Mouse (Mus musculus) monocyte, adult 2 months (primary cell): Measurements from ENCODE around the gene Pck1.

Experiments used
- DNase-seq, 2 experiments: peaks; one replicate each; pipeline ENCODE4 v3.0.0; 2022; ENCODE audit warnings: low spot score in 2 of 2, low read depth in 1 of 2

Pck1 gene

DNA sequence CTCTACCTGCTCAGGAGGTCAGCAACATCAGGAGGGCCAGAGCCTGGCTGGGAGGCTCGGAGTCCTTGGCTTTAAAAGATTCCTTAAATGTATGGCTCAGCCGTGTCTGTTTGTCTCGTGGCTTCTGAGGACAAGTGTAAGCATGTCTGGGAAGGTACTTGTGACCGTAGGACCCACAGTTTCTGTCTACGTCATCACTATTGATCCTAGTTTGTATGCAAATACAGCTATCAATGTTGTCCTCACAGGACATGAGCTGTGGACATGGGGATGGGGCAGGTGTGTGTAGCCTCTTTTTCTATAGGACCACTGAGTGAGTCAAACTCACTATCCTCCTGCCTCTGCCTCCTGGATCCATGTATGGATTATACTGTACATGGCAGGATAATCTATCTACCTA lies 4.8 kb upstream of the Pck1 start:
- no peak for DNase-seq

DNA sequence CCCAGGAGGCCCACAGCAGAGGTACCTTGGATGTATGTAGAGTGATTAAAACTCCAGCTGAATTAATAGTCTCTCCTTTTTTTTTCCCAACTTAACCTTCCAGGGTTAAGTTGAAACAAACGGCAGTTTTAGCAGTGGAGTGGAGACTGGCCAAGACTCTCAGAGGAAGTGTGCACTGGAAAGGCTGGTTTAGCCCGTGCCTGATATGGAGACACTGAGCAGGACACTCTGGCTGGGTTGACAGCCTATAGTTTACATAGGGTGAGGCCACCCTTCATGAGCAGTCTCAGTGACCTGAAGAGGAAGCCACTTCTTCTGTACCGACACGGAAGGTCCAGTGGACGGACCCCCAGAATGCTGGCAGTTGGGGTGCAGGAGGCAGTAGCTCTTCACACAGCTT lies 1.5 kb upstream of the Pck1 start:
- no peak for DNase-seq

DNA sequence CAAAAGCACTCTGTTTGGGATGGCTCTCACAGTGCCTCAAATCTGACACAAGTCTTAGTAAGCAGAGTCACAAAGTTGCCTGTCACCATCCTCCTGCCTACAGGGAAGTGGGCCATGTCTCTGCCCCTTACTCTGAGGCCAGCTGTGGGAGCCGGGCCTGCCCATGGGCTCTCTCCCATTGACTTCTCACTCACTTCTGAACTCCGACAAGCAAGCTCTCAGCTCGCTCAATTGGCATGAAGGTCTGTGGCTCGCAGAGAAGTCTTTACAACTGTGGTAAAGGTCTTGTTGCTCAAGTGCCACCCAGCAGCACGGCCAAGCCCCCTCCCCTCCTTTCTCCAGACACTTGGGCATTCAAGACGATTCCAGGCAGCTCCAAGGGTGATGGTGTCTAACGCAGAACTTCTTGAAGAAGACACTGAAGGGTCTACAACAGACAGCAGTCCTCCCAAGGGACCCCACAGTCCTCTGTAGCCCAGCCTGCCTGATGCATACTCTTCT lies 1.0 kb upstream of the Pck1 start:
- DNase-seq = no peak

DNA sequence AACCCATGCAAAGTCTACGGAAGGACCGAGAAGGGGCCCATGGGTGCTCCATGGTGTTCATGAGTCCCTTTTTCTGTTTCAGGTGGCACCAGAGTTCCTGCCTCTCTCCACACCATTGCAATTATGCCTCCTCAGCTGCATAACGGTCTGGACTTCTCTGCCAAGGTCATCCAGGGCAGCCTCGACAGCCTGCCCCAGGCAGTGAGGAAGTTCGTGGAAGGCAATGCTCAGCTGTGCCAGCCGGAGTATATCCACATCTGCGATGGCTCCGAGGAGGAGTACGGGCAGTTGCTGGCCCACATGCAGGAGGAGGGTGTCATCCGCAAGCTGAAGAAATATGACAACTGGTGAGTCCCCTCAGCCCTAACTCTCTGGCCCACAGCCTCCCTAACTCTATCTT lies 418 bp downstream of the Pck1 start:
- DNase-seq = no peak

DNA sequence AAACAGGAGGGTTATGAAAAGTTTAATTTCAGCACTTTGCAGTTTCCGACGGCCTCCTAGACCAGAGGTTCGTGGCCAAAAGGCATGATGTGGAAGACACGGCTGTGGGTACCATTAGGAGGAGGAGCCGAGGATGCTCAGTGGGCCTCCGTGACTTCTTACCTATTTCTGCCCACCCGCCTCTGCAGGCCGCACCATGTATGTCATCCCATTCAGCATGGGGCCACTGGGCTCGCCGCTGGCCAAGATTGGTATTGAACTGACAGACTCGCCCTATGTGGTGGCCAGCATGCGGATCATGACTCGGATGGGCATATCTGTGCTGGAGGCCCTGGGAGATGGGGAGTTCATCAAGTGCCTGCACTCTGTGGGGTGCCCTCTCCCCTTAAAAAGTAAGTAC lies 1.7 kb downstream of the Pck1 start:
- no peak for DNase-seq

DNA sequence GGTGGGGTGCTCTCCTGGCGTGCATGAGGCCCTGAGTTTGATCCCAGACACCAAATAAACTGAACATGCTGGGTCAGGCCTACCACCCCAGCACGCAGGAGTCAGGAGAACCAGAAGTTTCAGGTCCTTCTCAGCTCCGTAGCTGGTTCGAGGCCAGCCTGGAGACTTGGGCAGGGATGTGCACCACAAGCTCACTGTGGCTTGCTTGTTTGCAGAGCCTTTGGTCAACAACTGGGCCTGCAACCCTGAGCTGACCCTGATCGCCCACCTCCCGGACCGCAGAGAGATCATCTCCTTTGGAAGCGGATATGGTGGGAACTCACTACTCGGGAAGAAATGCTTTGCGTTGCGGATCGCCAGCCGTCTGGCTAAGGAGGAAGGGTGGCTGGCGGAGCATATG lies 2.1 kb downstream of the Pck1 start:
- DNase-seq = no peak

DNA sequence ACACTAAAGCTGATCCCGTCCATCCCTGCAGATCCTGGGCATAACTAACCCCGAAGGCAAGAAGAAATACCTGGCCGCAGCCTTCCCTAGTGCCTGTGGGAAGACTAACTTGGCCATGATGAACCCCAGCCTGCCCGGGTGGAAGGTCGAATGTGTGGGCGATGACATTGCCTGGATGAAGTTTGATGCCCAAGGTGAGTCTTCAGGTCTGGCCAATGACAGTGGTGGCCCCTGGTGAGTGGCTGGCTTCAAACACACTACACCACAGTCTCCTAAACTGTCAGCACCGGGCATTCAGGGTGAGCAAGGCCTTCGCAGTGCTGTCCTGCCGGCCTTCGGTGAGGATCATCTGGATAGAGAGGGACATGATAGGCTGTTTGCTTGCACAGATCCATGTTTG lies 3.1 kb downstream of the Pck1 start:
- no peak for DNase-seq

DNA sequence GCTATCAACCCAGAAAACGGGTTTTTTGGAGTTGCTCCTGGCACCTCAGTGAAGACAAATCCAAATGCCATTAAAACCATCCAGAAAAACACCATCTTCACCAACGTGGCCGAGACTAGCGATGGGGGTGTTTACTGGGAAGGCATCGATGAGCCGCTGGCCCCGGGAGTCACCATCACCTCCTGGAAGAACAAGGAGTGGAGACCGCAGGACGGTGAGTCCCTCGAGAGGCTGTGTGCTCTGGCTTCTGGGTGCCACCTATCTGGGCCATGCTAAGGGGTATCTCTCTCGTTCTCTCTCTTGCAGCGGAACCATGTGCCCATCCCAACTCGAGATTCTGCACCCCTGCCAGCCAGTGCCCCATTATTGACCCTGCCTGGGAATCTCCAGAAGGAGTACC lies 4.1 kb downstream of the Pck1 start:
- no peak for DNase-seq

DNA sequence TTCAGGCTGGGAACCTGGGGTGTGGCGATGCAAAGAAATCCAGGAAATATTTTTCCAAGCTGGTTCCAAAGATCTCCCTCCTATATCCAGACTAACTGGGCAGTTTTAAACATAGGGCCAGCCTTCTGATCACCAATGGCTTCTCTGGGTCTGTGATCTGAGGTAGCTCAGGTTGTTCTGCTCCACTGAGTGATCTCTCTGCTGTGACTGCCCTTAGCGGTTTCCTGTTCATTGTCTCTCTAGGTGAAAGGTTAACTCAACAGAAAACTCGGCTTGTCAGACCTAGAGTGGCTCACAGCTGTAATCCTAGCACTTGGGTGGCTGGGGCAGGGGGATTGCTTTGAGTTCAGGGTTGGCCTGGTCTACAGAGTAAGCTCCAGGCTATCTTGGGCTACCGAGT lies 4.5 kb downstream of the Pck1 start:
- DNase-seq = no peak

DNA sequence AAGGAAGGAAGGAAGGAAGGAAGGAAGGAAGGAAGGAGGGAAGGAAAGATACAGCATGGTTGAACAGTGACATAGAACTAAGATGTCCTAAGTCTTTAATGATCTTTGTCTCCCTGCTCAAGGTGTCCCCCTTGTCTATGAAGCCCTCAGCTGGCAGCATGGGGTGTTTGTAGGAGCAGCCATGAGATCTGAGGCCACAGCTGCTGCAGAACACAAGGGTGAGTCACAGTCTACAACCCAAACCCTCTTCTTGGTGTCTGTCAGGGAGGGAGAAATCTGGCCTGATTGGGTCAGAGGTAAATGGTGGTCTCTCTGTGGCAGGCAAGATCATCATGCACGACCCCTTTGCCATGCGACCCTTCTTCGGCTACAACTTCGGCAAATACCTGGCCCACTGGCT lies 5.0 kb downstream of the Pck1 start:
- DNase-seq = no peak

DNA sequence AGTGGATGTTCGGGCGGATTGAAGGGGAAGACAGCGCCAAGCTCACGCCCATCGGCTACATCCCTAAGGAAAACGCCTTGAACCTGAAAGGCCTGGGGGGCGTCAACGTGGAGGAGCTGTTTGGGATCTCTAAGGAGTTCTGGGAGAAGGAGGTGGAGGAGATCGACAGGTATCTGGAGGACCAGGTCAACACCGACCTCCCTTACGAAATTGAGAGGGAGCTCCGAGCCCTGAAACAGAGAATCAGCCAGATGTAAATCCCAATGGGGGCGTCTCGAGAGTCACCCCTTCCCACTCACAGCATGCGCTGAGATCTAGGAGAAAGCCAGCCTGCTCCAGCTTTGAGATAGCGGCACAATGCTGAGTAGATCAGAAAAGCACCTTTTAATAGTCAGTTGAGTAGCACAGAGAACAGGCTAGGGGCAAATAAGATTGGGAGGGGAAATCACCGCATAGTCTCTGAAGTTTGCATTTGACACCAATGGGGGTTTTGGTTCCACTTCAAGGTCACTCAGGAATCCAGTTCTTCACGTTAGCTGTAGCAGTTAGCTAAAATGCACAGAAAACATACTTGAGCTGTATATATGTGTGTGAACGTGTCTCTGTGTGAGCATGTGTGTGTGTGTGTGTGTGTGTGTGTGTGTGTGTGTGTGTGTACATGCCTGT lies 5.7 kb downstream of the Pck1 start:
- DNase-seq = no peak

DNA sequence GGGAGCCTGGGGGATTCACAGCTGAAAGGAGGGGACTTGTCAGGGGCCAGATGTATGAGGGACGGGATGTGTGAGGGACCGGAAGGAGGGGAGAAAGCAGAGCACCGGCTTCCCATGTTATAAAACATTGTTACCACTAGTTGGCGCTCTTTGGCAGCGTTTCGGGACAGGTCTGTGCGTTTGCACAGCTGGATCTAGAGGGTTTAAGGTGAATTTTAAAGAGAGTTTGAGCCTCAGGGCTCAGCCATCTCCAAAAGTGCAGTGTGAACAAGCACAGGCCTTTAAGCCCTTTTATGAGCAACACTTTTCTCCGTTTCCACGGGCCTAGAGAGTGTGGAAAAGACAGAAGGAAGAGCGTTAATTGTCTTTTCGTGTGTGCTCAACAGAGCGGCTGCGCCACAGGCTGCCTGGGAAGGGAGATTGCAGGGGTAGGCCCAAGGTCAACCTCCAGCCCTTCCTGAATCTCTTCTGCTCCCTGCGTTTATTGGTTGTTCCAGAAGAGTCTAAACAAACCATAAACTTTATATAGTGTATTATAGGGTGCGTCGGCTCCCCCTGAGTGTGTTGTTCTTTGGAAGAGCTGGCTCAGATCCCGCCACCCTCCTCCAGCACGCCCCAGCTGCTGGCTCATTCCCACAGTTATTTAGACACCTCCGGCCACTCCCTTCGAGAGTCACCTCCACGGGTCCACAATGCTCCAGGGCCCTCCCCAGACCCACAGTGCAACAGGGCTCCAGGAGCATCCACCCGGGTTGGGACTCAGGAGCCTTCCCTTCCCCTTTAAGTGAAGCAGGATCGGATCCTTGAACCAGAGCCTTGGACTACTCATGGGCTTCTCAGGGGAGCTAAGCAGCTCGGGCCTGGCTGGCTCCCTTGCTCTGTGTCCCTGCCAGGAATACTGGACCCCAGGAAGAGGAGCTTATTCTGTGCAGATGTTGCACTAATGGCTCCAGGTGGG lies 6.8 kb downstream of the Pck1 start:
- no peak for DNase-seq

DNA sequence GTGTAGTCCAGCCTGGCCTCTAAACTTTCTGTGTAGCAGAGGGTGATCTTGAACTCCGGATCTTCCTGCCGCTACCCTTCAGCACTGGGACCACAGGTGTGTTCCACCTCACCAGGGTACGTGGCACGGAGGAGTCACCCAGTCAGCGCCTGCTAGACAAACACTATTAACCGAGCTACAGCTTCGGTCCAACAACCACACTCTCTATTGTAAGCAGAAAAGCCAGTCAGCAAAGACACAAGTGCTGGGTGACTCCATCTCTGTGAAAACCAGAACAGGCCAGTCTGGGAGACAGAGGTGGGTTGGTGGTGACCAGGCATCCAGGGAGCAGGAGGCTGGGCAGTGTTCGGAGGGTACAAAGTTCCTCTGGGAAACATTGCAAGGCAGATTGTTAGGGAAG lies 10.5 kb downstream of the Pck1 start:
- DNase-seq = no peak

DNA sequence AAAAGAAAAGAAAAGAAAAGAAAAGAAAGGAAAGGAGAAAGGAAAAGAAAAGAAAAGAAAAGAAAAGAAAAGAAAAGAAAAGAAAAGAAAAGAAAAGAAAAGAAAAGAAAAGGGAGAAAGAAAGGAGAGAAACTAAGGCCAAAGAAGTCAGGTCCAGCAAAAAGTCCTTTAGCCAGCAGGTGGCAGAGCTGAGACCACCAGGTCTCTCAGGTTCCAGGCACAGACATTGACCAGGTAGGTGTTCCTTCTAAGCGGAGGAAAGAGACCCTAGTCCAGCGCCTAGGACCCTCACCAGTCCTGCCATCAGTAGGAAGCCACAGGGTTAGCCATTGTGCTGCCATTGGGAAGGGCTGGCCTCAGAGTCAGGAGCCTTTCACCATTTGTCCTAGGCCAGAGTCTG lies 11.5 kb downstream of the Pck1 start:
- DNase-seq = no peak

DNA sequence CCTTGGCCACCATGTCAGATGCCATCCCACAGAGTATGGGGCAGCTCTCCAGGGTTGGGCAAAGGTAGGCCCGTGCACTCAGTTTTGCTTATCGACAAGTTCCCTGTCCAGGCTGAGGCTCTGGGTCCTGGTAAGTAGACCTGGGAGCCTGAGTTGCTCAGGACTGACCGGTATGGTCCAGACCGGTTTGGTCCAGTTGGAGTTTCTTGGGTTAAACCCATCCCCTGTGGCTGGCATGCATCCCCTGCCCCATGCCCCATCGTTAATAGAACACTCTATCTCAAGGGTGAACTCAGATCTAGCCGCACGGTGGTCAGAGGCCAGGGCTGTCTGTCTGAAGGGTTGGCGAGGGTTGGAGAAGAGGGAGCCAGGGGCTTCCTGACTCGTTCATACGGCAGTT lies 12.1 kb downstream of the Pck1 start:
- no peak for DNase-seq

DNA sequence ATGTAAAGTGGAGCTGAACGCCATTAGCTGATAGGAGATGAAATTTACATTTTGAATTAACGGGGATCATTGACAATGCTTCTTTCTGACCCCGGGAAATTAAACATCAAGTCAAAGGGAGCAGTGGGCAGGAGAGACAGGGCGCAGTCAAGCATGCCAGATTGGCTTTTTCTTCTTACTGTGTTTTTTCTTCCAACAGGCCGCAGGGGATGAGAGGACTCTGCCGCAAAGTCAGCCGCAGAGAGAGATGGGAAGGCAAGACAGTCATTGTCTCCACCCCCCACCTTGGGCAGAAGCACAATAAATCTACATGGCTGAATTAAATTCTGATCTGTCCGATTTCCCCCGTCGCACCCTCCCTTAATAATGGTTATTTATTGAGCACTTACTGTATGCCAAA lies 12.5 kb downstream of the Pck1 start:
- no peak for DNase-seq

DNA sequence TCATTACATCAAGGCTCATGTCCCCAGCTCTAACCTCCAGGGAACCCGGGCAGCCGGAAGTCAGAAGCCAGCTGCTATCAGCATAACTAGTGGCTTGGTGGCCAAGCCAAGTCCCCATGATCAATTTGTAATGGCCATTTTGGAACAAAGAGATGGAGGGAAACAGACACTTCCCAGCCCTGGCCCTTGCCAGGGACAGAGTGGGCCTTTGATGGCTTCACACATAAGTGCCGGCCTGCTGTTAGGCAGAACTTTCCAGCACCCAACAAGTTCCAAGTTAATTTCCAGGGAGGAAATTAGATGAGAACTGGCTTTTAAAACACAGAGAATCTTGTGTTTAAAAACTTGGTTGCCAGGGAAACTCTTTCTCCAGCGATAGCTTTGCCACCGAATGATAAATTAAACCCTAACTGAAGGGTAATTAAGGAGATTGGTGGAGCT lies 15.6 kb downstream of the Pck1 start:
- DNase-seq = no peak

DNA sequence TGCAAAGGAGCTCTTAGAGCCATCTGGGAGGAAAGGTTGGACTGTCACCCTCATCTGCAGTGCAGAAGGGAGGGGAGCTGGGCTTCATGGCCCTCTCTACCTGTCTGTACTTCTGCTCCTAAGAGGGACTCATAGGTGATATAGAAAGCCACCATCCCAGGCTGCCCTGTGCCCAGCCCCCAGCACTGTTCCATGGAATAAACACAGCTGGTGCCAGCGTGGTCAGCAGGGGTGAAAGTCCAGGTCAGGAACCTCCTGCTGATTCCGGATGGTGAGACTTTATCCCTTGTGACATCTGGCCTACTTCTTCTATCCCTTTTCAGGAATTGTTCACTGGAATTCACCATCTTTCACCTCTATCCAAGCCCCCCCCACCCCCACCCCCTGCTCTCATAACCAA lies 17.2 kb downstream of the Pck1 start:
- no peak for DNase-seq

DNA sequence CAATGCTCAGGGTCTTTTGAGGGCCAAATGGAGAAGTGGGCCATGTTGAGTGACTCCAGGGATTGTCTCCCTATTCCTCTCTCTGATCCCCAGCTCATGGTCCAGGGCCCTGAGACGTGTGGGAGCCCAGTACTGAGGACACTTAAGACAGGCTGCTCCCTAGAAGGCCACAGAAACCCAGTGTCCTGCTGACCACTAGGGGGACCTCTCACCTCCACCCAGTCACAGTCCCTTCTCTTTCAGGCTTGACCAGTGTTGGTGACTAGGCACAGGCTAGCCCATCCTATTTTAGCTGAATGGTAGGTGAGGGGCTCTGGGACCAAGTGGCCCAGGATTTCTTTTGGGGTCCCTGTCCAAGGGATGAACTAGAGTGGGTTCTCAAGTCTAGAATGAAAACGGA lies 17.9 kb downstream of the Pck1 start:
- DNase-seq = no peak

DNA sequence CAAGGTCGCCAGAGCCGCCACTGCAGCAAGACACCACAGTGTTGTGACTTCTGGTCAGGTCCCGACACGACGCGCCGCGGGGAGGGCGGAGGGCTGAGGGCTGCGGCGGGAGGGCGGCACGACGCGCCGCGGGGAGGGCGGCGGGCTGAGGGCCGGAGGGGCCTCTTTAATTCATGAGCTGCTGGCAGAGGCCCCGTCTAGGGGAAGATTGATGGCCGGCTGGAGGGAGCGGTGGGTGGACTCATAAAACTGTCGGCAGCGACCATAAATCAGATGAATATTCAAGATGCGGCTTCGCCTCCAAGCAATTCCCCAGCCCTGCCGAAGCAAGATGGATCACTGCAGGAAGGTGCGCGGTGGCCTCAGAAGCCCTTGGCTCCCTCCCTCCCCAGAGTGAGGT lies 18.6 kb downstream of the Pck1 start:
- no peak for DNase-seq

DNA sequence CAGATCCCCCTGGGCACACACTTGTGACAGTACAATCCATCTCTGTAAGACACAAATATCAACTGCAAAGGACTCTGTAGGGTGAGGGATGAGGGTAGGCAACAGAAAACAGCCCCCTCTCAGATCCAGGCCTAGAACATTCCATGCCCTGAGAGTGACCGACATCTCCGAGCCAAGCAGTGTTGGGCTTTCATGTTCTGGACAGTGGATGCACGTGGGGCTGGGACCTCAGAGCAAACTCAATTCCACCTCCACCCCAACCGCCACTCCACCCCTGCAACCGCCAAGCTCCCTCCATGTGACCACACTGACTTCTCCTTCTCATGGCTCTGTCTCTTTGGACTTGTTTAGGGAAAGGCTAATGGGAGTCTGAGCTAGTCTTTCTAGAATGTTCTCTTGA lies 19.1 kb downstream of the Pck1 start:
- DNase-seq = no peak

DNA sequence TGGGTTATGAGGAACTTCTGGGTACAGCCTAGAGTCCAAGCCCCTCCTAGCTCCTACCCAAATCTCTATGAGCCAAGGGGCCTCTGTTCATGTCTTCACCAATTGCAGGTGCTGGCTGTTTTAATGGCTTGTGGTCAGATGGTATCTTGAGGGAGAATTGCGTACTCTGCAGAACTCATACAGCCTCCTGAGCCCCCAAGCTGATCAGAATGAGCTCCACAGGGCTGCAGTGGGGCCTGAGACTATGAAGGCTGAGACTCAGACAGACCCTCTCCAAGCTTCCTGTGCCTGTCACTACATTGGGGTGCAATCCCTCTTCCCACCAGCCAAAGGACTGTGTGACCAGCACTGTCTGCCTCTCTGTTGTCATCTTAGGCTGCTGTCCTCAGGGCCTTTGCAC lies 19.5 kb downstream of the Pck1 start:
- no peak for DNase-seq
